Mouse (Mus musculus): ENCODE measurements around the gene Tcf7.

- TF ChIP-seq CTCF (IDR thresholded peaks at IDR 0.05; ENCODE audit: borderline replicate concordance, insufficient read depth, low read depth, low read length) (no peak), POLR2A (IDR thresholded peaks at IDR 0.05; ENCODE audit: borderline replicate concordance, insufficient read depth, low read length) (no peak)
These were observed 27.7 kb downstream of the Tcf7 start for GRCm38 (mm10) chr11:52255077-52255476.

Measured in cerebellum, adult 2 months (tissue).